Mouse (Mus musculus) lung, postnatal 0 days (tissue): Measurements from ENCODE around the gene Cdh13.

Experiments
- CTCF ChIP-seq: IDR thresholded peaks from 2 replicates; pipeline ENCODE4 v1.5.1; 2016; ENCODE audit warnings: antibody characterized with exemption, mild to moderate bottlenecking
- EP300 ChIP-seq: IDR thresholded peaks from 2 replicates; pipeline ENCODE4 v1.6.1; 2016; ENCODE audit warnings: antibody characterized with exemption, mild to moderate bottlenecking, control low read depth

- TF ChIP-seq EP300 (no peak), CTCF (no peak)
These were observed 47.9 kb upstream of the Cdh13 start for GRCm38 (mm10) chr8:118235626-118236025.
